Mouse (Mus musculus) cerebellum, adult 18-20 months (tissue): Measurements from ENCODE around the gene Chchd1.

Source experiments
- DNase-seq, 2 experiments: peaks; one replicate each; pipeline ENCODE4 v3.0.0; 2021

Gene Chchd1

GRCm38 (mm10) chr14:20729871-20730270, 27.1 kb downstream of the Chchd1 start:
- DNase-seq = no peak

- DNase-seq = no peak
Measured at GRCm38 (mm10) chr14:20730853-20731602, 28.2 kb downstream of the Chchd1 start.

- DNase-seq = no peak
Measured at GRCm38 (mm10) chr14:20733041-20733951, 30.5 kb downstream of the Chchd1 start.

GRCm38 (mm10) chr14:20733952-20734774, 31.4 kb downstream of the Chchd1 start, which contains the start of gene Ndst2:
Gene Ndst2 (minus strand): TSS chr14:20734562.
- DNase-seq = peak; percentile 90 to 91

- peak in 1 of 2 experiments; percentile 21 for DNase-seq
Measured at GRCm38 (mm10) chr14:20735052-20735451, 32.2 kb downstream of the Chchd1 start.

- DNase-seq = peak in 1 of 2 experiments; percentile 25
Measured at GRCm38 (mm10) chr14:20735892-20736390, 33.1 kb downstream of the Chchd1 start.

- peak; percentile 60 to 64 for DNase-seq
Measured at GRCm38 (mm10) chr14:20737306-20737705, 34.5 kb downstream of the Chchd1 start.

GRCm38 (mm10) chr14:20738511-20738910, 35.7 kb downstream of the Chchd1 start:
- DNase-seq = no peak

GRCm38 (mm10) chr14:20741301-20741700, 38.5 kb downstream of the Chchd1 start:
- DNase-seq = no peak

- no peak for DNase-seq
Measured at GRCm38 (mm10) chr14:20743614-20744013, 40.8 kb downstream of the Chchd1 start.

- no peak for DNase-seq
Measured at GRCm38 (mm10) chr14:20746935-20747334, 44.1 kb downstream of the Chchd1 start.

GRCm38 (mm10) chr14:20748388-20748787, 45.6 kb downstream of the Chchd1 start:
- no peak for DNase-seq

GRCm38 (mm10) chr14:20749494-20750051, 46.8 kb downstream of the Chchd1 start:
- DNase-seq = no peak

GRCm38 (mm10) chr14:20750503-20750902, 47.7 kb downstream of the Chchd1 start:
- DNase-seq = no peak

GRCm38 (mm10) chr14:20753792-20754191, 51.0 kb downstream of the Chchd1 start:
- DNase-seq = no peak
